Mouse (Mus musculus) monocyte, adult 2 months (primary cell): Measurements from ENCODE around the gene Gldn.

ENCODE experiments used
- DNase-seq, 2 experiments: peaks; one replicate each; pipeline ENCODE4 v3.0.0; 2022; ENCODE audit warnings: low spot score in 2 of 2, low read depth in 1 of 2

The Gldn gene

GRCm38 (mm10) chr9:54286331-54286987, at the start of gene Gldn:
Gene Gldn, plus strand, starts transcription at chr9:54286486.
- no peak for DNase-seq

DNA sequence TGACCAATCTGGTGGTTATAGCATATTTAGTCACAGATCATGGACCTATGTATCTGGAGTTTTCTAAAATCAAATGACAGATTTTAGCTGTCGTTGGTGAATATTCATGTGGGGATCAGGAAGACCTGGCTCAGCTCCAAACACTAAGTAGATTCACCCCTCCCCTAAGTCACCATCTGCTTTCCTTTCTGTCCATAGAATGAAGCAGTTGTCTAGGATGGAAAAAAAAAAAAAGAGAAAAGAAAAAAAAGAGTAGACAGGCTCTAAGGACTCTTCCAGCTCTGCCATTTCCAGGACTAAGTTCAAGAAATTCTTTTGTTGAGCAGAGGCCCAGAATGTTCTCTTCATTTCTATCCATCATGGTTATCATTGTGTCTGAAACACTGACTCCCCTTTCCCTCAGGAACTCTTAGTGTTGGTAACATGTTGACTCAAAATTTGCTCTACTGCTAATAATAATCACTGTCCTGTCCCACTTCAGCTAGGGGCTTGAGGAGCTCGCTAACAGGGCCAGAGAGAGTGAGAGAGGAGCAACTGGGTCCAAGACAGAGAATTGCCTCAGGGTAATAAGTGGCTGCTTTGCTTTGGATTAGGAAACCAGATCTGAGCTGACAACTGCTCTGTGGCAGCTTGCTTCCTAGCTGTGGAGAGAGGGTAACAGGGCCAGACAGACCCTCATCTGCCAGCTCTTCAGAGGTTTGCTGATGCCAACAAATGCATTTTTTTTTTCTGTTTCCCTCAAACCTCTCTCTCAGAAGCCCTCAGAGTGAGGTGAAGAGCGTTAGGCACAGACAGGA, 41.2 kb upstream of the Gldn start:
- no peak for DNase-seq

- no peak for DNase-seq
Measured at GRCm38 (mm10) chr9:54264754-54265153, 21.5 kb upstream of the Gldn start.

DNA sequence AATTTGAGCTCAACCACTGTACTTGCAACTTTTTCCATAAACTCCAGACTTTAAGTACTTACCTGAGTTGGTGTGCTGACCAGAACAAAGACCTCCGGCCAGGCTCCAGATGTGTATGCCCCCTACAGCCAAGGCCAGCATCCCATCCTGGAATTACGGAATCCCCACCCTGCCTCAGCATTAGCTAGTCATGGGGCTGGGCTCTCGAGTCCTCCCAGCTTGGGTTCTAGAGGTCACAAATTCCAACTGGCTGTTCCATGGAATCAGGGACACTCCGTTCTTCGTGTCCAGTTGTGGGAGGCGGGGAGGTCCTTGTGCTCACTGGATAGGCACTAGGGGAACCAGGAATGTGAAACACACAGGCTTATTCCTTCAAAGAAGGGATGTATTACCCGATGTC, 18.3 kb upstream of the Gldn start, which contains the start of gene Cyp19a1:
Gene Cyp19a1, minus strand, starts transcription at position 101 of the 400 bp plus-strand sequence.
- no peak for DNase-seq

DNA sequence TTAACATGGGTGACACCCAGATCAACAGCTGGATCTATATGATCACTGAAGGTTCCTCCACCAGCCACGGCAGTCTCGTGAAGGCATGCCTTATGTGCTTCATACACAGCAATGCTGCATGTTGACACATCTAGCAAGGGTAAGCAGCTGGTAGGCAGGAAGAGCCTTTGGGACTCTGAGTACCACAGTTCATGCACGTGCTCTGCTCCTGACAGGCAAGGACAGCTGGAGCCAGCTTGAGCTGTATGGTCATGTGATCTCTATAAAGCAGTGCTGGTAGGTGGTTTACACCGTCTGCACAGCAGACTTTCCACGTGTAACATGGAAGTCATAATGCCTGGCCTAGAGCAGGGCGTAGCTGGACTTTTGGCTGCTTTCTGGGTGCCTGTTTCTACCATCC, 16.3 kb upstream of the Gldn start:
- DNase-seq, result no peak

DNA sequence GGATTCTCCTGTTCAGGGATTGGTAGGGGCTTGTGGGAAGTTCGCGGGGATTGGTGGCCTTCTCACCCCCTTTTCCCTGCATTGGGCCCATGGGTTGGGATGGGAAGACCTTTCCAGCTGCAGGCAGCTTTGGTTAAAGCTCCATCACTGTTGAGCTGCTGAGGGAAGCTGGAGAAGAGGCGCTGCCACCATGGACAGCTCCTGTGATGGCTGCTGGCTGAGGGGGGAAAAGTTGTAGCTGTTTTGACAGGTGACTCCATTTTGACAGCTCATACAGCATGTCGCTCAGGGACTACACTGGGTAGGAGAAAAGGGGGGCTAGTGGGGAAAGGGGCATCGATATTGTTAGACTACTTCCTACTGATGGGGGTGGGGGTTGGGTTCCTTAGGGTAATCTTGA, 15.4 kb upstream of the Gldn start:
- no peak for DNase-seq

DNA sequence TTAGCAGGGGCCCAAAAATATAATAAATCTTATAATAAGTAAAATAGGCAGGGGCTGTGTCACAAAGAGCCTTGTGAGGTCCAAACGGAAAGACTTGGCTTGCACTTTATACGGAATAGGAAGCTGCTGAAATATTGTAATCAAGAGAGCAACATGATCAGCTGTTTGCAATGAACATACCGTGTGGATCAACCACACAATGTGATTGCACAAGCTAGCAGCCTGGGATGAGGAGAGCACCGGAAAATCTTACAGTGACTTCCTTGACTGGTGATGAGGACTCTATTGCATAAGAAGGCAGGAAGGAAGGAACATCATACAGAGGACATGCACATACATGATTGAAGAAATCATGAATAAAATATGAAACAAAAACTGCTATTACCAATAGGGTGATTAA, 11.0 kb upstream of the Gldn start:
- no peak for DNase-seq

- no peak for DNase-seq
Measured at GRCm38 (mm10) chr9:54279046-54279589, 7.2 kb upstream of the Gldn start.

GRCm38 (mm10) chr9:54287804-54288203, 1.5 kb downstream of the Gldn start:
- no peak for DNase-seq

GRCm38 (mm10) chr9:54299389-54299788, 13.1 kb downstream of the Gldn start:
- DNase-seq, result no peak

DNA sequence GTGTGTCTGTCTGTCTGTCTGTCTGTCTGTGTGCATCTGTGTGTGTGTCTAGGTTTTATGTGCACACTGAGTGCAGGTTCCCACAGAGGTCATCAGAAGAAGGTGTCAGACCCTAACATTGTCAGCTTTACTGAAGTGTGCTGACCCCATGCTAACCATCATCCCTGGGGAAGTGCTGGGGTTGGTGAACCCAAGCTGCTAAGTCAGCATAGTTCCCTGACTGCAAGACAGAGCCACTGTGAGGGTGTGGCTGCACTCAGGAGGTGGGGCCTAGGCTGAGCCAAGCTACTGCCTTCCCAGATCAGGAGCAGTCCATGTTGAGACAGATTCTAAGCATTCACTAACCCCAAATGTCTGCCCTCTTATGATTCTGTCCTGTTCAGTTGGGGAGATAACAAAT, 13.5 kb downstream of the Gldn start:
- no peak for DNase-seq

DNA sequence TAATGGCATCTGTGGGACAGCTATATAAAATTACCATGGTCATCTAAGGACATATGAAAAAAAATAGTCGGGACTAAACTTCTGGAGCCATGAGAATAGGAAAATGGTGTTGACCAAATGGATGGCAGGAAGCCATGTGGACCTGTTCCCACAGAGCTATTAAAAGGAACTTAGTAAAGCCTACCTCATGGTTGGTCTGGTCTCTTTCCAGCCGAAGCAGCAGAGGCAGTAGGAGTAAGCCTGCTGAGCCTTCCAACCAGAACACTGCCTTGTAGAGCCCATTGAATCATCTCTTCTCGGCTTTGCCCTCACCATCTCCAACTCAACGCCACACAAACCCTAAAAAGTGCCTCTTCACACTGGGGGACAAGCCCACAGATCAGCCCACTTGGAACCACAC, 15.0 kb downstream of the Gldn start:
- DNase-seq, result no peak

GRCm38 (mm10) chr9:54308209-54308608, 21.9 kb downstream of the Gldn start:
- DNase-seq, result no peak

DNA sequence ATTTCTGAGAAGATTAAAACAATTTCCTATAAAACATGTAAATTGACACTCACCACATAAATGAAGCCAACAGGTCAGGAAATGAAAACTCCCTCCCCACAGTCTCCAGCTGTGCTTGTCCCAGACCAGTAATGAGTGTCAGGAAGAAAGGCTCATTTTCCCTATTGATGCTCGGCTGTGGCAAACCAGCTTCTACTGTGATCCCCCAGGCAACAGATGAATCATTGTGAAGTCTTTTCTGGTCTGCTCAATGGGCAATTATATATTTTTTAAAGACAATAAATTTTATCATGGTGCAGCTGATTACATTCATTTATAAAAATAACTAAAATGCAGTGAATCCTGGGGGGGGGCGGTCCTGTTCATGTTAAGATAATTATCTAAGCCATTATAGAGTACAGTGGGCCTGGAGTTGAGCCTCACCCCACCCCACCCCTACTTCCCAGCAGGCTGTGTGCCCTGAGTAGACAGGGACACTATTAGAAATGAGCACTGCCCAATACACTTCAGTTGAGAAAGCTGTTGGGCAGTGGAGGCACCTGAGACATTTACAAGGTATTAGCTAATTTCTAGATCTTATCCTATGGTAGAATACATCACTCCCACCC, 22.6 kb downstream of the Gldn start:
- DNase-seq, result no peak

DNA sequence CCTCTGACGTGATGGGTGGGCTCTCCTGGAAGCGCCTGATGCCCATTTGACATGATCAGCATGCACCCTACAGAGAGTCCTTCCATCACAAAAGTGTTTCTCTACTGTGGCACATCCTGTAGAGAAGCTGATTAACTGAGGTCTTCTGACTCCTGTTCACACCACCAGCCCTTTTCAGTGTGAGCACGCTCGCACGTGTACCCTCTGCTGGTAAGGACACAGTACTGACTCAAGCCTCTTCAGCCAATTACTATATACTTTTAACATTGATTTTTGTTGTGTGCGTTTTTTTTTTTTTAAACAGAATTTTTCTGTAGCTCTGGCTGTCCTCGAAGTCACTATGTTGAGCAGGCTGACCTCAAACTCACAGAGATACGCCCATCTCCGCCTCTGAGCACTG, 30.1 kb downstream of the Gldn start:
- no peak for DNase-seq

GRCm38 (mm10) chr9:54323456-54323855, 37.2 kb downstream of the Gldn start:
- DNase-seq, result no peak

- DNase-seq, result no peak
Measured at GRCm38 (mm10) chr9:54329201-54329600, 42.9 kb downstream of the Gldn start.

DNA sequence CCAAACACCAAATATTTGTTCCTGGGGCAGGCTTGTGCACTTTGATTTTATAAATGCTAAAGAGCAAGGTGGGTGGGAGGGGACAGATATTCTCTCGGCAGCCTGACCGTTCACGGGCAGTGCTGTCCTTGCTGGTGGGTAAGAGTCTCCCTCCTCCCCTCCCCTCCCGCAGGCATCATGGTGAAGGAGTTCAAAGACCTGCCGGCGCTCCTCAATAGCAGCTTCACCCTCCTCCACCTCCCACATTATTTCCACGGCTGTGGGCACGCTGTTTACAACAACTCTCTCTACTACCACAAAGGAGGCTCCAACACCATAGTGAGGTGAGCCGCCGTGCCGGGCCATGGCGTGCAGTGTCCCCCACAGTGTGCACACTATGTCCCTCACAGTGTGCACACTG, 49.3 kb downstream of the Gldn start:
- no peak for DNase-seq

- DNase-seq, result no peak
Measured at GRCm38 (mm10) chr9:54336532-54337144, 50.4 kb downstream of the Gldn start.

DNA sequence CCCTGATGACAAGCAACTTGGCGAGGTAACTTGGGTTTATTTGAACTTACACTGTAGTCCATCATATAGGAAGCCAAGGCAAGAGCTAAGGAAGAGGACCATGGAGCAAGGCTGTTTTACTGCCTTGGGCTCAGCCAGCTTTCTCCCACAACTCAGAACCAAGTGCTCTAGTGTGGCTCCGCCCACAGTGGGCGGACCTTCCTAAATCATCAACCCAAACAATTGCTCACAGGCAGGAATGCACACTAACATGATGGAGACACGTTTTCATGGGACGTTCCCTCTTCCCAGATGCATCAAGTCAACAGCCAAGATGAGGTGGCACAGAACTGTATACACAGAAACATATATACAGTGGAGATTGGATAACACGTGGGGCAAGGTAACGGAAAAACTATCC, 55.7 kb downstream of the Gldn start:
- no peak for DNase-seq

DNA sequence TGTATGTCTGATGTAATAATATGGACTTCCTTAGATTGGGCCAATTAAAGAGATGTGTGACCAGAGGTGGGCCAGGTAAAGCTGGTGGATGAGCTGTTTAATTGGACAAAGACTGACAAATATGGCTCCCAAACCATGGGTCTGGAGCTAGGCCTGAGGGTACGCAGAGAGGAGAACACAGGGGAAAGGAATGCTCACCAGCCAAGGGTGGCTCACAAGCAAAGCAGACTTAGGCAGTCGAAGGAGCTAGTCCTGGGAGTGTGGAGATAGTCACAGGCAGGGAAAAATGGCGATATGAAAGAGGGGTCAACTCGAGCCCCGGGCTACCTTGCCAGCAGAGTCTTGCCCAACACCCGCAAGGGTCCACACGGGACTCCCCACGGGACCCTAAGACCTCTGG, 70.5 kb downstream of the Gldn start:
- DNase-seq, result no peak
